Mouse (Mus musculus) spleen, adult 18-20 months (tissue): ENCODE measurements around the gene Tipin.
A peak's percentile ranks its signal among the peaks of the same experiment; 100 is the strongest.
"Not testable (repeated sequence)": the region's sequence is repeated elsewhere in the genome, so short reads cannot be mapped to it uniquely, and the experiment has no call there.

Experiments
- DNase-seq, 2 experiments: peaks; one replicate each; pipeline ENCODE4 v3.0.0; 2022; ENCODE audit warnings: mixed read lengths in 2 of 2

The Tipin gene

DNA sequence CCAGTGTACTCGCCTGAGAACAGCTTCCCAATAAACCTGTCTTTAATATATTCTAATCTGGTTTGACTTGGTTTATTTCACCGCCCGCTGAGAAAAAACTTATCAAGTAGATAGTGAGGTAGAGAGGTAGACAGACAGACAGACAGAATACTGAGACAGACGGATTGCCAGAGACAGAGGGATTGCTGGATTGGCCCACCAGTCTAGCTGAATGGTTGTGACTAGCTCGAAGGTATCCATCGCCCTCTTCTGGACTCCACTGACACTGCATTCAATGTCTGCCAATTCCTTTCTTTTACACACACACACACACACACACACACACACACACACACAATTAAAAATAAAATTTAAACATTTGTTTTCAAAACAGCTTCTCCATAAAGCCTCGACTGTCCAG, 8.8 kb upstream of the Tipin start:
- DNase-seq: peak in 1 of 2 experiments; percentile 29

DNA sequence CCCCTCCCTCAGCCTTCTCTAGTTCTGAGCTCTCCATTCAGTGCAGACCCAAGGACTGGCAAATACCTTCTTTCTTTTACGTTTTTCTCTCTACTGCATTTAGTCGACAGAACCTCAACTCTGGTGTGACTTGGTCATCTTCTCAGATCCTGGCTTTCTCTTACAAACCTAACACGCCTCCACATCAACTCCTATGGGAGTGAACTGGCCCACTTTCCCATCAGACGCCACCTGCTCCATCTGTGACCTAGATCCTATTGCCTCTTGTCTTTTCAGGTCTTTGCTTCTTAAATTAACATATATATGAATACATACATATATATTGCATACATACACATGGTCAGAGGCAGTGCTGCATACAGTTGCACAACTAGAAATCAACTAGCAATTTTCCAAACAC, 7.6 kb upstream of the Tipin start:
- DNase-seq: no peak

DNA sequence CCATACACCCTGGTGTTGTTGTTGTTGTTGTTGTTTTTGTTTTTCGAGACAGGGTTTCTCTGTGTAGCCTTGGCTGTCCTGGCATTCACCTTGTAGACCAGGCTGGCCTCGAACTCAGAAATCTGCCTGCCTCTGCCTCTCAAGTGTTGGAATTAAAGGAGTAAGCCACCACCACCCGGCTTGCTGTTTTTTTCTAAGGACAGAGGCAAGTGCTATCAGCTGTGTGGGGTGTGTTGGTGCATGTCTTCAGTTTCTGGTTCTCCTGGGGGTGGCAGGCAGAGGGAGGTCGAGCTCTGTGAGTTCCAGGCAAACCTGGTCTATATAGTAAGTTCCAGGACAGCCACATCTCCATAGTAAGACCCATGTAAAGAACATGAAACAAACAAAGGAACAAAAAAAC, 7.1 kb upstream of the Tipin start:
- no peak for DNase-seq

DNA sequence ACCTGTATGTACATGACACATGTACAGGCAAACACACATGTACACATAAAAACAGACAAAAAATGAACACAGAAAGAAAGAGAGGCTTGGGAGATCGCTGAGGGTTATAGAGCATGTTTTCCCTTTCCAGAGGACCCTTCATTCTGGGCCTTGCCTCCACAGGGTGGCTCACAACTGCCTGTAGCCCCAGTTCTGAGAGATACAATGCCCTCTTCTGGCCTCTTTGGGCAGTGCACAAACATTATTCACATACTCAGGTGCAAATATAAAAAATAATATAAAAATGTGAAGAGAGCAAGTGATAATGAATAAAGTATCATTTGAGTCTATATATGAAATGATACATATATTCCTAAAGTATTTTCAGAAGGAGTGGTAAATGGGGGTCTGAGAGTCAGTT, 6.5 kb upstream of the Tipin start:
- no peak for DNase-seq

DNA sequence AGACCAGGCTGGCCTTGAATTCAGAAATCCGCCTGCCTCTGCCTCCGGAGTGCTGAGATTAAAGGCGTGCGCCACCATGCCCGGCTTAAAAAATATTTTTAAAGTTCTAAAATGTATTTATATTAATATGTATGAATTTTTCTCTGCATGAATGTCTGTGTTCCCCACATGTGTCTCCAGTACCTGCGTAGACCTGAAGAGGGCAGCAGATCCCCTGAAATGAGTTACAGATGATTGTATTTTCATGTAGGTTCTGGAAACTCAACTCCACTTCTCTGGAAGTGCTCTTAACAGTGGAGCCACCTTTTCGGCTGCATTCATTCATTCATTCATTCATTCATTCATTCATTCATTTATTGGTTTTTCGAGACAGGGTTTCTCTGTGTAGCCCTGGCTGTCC, 3.7 kb upstream of the Tipin start:
- DNase-seq: peak; percentile 27 to 74

DNA sequence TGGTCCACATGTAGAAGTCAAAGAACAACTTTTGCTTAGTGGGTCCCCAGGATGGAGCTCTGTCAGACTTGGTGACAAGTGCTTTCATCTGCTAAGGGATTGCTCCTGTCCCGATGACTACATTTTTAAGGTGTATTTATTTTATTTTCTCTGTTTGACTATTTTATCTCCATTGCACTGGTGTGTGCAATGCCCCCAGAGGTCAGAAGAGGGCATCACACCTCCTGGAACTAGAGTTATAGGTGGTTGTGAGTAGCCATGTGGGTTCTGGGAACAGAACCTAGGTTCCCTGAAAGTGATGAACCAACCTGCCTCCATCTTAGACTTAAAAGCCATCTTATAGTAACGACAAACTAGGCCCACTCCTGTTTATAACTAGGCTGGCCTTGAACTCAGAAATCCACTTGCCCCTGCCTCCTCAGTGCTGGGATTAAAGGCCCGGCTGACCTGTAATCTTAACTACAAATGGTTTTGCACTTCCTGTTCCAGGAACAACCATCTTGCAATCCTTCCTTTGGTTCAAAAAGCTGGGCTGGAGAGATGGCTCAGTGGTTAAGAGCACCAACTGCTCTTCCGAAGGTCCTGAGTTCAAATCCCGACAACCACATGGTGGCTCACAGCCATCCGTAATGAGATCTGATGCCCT, 2.6 kb upstream of the Tipin start:
- no peak for DNase-seq

DNA sequence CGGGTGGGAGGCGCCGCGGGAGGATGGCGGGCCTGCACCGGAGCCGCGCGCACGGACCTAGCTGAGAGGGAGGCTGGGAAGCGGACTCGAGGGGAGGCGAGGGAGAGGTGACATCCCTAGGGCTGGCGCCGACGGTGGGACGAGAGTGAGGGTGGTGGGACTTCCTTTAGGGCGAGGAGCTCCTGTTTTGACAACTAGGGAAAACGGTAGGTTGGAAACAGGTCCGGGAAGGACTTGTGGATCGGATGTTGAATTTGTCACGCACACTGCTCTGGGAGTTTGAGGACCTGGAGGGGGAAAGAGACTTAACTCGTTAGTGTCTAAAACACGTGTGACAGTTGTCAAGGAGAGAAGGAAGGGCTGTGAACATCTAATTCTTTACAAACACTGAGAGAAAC, 399 bp downstream of the Tipin start:
- no peak for DNase-seq

DNA sequence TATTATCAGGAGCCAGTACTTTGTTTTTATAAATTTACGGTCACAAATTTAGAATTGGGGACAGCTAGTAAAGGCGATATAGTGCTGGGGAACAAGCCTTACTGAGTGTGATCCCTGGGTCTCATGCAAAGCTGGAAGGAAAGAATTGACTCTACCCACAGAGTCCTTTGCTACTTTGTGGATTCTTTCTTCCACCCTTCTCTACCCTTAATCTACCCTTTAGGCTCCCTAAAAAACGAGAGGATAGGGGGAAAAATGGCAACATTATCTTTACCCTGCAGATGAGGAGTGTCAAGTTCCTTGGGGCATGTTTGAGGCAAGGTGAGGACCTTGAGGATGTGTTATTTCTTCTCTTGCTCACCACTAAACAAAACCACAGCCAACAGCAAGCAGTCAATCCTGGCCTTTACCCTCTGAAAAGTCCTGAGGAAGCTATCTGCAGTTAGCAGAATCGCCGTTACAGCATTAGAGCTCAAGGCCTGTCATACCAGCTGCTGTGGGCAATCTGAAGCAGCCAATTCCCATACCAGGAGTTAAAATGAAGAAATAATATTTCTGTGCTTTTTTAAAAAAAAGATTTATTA, 1.1 kb downstream of the Tipin start:
- DNase-seq: no peak

DNA sequence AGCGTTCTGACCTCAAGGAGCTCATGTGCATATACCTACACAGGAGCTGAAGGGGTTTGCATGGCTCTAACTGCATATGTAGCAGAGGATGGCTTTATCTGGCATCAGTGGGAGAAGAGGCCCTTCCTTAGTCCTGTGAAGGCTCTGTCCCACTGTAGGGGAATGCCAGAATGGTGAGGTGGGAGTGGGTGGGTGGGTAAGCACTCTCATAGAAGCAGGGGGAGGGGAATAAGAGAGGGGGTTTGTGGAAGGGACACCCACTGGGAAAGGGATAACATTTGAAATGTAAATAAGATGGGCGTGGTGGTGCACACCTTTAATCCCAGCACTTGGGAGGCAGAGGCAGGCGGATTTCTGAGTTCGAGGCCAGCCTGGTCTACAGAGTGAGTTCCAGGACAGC, 21.7 kb downstream of the Tipin start:
- DNase-seq: not testable (repeated sequence)

DNA sequence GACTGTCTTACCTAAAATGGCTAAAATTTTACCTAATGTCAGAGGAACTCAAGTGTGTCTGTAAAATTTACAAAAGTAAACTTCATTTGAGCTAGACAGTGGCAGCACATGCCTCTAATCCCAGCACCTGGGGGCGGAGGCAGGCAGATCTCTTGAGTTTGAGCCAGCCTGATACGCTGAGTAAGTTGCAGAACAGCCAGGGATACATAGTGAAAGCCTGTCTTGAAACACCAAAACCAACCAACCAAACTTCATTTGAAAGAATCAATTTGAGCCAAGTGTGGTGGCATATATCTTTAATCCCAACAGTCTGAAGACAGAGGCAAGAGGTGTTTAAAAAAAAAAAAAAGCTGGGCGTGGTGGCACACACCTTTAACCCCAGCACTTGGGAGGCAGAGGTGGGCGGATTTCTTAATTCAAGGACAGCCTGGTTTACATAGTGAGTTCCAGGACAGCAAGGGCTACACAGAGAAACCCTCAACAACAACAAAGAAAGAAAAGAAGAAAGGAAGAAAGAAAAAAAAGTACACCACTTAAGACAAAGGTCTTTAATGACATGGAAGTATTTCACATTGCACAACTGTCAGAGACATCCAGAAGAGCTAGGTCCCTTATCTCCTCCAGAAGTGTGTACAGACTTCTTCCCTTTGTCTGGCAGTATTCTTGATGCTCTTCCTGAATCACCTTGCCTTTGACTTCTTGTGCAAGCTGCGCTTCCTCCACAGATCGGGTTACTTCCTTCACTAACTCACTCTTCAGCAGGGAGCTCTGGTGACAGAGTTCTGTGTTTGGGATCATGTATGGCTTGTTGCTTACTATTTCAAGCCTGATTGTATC, 25.3 kb downstream of the Tipin start:
- no peak for DNase-seq

DNA sequence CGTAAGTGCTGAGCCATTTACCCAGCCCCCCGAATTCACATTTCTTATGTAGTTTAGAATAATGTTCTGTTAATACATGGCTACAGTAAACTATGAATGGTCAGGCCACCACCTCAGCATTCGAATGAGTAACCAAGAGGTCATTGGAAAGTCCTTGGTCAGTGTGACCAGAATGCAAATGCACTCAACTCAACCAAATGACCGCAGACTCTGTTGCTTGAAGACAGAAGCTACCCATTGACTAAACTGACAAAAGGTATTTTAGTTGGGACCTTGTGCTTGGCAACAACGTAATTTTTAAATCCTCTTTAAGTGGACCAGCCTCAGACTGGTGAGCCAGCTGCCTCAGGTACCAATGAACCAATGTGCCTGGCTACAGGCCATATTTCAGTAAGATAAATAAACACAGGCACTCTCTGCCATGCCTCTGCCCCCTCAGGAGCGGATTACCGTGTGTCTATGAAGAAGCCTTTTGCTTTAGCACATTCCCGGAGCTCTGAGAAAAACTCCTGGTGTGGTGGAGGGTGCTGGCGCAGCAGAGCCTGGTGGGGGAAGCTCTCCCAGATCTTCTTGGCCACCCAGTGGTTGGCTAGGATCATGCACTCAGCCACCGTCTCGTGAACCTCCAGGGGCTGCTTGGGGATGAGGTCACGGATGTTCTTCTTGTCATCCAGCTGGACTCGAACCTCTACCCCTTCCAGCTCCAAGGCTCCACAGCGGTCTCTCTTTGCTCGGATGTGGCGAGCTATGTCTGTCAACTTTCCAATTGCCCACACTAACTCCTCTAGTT, 29.8 kb downstream of the Tipin start:
- DNase-seq: no peak

DNA sequence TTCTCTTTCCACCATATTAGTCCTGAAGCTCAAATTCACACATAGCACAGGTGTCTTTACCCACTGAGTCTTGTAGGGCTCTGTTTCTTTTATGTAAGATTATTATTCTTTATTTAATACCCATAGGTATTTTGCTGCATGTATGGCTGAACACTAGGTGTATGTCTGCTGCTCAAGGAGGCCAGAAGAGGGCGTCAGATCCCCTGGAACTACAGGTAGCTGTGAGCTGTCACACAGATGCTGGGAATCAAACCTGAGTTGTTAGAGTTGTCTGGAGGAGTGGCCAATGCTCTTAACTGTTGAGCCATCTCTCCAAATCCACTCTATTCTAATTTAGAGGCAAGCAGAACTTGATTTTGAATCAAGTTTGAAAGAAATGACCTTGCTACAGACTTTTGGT, 30.7 kb downstream of the Tipin start:
- DNase-seq: no peak

DNA sequence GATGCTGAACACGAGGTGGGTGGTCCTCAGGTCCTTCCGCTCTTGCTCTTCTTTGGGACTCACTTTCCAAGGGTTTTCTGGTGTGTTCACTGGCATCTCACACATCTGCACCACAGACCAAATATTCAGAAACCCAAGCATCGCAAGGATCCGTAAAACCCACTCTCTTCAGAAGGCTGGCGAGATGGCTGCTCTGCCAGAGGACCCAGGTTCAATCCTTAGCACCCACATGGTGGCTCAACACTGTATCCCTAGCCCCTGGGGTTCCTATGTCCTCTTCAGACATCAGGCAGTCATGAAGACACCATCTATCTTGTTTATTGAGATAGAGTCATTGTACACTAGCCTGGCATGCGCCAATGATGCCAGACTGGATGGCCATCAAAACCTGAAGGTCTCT, 33.3 kb downstream of the Tipin start:
- no peak for DNase-seq

DNA sequence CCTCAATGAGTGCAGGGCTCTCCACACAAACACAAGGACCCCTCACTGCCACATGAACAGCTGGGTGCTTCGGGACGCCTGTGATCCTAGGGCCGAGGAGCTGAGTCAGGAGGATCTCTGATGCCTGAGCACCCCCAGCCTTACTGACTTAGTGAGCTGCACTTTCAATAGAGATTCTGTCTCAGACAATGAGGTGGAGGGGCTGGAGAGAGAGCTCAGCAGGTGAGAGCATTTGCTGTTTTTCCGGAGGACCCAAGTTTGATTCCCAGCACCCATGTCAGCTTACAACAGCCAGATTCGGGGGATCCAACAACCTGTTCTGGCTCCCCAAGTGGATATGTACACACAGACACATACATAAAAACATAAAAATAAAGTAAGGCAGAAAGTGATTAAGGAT, 35.6 kb downstream of the Tipin start:
- no peak for DNase-seq

DNA sequence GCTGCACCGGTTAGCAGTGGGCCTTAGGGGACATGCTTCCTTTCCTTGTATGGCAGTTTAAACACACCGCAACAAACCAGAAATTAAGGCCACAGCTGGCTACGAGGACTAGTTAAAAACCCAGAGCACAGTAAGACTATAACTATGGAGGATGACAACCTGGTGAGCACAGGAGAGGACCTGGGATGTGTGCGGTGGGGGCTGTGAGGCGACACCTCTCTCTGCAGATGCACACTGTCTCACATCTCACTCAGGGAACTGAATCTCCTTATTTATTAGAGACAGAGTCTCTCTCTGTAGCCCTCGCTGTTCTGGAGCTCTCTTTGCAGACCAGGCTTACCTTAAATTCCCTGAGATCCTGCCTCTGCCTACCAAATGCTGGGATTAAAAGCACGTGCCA, 42.6 kb downstream of the Tipin start:
- no peak for DNase-seq

DNA sequence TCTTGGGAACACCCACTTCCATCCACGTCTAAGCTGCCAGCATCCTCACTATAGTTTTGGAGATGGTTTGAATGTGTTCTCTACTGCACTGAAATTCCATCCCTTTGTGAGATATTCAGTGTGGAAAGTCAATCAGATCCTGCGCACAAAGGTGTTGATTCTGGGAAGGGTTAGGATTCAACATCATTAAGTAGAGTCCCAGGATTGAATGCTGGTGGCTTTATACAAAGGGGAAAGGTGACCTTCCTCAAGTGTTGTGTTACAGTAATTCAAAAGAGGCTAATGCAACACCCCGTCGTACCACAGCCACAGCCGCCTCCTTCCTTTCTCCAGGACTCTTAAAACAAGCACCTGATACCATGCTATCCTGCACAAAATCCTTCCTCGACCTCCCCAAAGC, 54.4 kb downstream of the Tipin start:
- no peak for DNase-seq

DNA sequence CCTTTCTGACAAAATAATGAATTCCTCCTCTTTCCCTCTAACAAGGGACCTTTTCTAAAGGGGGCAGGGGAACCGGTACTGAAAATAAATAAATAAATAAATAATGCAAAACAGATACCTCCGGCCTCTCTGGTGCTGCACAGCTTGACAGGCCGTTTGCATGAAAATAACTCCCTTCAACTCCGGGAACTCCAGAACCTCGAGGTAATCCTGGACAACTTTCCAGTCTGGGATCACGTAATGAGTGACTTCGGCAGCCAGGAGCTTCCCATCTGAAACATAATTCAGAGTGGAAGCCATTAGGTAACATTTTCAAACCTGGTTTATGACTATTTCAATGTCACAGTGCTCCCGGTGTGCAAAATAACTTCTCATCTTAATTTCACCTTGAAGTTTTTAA, 58.0 kb downstream of the Tipin start:
- DNase-seq: no peak

DNA sequence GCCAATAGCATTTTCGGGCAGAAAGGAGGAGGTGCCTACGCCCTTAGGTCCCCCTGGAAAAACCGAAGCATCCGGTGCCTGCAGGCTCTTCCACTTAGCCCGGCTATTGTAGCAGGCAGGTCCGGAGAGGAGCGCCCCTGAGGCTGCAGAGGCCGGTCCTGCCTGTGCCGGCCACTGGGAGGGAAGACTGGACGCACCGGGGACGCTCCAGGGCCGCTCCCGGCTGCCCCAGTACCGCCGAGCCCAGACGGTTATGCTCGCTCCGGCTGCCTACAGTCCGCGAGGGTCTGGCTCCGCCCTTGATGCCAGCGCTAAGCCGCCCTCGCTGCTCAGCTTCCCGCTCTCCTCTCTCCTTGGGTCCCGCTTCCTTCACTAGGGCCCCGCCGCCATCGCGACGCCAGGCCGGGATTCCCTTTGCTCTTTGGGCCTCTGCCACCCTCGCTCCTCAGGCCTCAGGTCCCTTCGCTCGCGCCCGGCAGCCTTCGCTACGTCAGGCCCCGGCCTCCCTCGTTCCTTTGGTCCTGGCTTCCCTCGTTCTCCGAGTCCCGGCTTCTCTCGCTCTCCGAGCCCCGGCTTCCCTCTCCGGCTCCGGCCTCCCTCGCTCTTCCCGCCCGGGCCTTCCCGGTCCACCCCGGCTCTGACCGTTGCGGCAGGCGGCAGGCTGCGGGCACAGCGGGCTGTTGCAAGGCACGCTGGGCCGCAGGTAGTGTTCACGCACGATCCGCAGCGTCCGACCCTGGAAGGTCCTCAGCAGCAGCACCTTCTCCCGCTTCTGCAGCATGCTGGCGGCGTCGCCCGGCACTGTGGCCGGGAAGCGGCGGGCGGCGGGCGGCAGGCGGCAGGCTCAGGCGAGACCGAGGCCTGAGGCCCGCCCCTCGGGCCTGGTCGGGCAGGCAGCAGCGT, 59.2 kb downstream of the Tipin start:
- peak; percentile 55 to 69 for DNase-seq

DNA sequence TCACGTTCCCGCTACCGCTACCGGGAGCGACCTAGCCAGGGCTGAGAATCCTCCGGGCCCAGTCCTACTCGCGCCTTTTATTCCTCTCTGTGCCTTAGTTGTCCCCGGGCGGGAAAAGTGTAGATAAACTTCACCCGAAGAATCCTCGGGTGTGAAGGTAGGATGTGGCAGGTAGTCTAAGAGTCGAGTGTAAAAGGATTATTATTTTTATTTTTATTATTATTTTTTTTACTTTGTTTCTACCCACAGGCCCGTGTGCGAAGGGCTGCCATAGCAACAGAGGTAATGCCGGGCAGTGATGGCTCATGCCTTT, 59.8 kb downstream of the Tipin start, which contains the start of gene Dis3l:
Dis3l (minus strand) TSS at position 35 of the 313 bp plus-strand sequence.
- DNase-seq: no peak

DNA sequence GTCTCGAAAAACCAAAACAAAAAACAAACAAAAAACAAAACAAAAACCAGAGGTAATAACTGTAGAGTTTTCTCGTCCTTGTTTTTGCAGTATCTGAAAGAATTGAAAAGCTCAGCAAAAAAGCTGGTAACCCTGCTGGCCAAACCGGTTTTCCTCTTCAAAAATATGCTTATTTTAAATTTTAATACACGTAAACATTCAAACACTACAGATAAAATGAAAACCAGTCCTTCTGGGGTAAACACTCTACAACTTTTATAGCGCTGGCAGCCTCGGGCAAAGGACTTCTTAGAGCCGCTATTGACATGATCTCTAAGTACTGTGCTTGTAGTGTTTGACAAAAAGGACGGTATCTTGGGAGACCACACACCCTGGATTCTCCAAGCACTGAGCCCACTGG, 60.3 kb downstream of the Tipin start:
- no peak for DNase-seq

DNA sequence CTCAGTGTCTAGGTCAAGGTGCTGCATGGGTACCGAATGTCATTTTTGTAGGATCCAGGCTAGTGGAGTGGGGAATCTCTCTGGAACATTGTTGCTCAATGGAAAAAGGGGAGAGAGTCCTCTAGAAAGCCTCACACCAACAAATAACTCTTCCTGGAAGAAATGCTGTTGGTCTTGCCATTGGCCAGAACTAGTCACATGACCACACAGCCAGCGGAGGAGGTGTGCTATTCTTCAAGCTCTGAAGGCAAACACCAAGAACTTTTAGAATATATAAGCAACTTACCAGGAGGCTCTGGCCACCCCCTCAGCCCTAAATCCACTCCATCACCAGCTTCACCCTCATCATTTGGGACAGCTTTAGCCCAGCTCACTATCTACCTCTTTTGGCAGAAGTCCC, 62.3 kb downstream of the Tipin start:
- no peak for DNase-seq

DNA sequence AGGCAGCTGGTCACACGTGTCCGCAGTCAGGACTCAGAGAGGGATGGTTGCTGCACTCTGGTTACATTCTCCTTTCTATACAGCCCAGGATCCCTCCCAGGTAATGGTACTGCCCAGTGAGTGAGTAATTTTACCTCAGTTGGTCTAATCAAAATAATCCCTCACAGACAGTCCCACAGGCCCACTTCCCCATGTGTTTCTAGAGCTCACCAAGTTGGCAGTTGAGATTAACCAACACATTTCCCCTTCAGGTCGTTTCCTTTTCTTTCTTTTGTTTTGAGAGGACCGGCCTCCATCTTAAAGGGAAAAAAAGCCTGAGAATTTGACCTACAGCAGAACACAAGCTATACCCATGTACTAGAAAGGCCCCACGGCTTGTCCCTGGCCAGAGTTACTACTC, 64.5 kb downstream of the Tipin start:
- no peak for DNase-seq

DNA sequence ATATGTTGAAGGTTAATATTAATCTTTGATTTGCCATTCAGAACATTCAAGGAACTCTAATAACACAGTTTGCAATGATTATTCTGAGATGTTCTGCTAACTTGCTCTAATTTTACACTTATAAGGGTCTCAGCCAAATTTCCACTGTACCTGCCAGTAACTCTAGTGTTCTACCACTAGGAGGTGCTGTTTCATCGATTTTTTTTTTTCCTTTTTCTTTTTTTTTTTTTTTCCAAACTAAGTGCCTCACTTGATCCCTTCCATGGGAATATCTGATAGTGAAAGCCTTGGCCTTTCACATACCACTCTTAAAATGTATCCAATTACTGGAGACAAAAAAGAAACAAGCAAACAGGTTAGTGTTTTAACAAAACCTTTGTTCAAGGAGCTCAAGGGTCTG, 66.0 kb downstream of the Tipin start:
- DNase-seq: no peak
